Mouse (Mus musculus): ENCODE results near the gene Hspa2. TPM values are rescaled to one million over a fixed set of nuclear protein-coding genes. Genes with fewer than 3 reads are reported as not detected.

Gene Hspa2
- polyA plus RNA-seq, 2 experiments, result 1.3 to 1.9 TPM

- peak overlapping the region in 1 of 2 experiments; percentile 98; a peak in 2 of 4 replicates for H3K4me3 ChIP-seq (ENCODE audit: insufficient read depth in 1 of 2, low read depth in 2 of 2, low read length in 2 of 2)
- peak overlapping the region; percentile 53 for H3K27ac ChIP-seq
- no peaks in the 10 kb centered on the region; the same call in 1 of the 2 replicates for H3K36me3 ChIP-seq (replicated peaks; ENCODE audit: control insufficient read depth, insufficient read depth, low read depth)
- DNase-seq (ENCODE audit: low read depth in 3 of 3, low spot score in 3 of 3), result no peak
- H3K9me3 ChIP-seq (ENCODE audit: control insufficient read depth, low read length), result no peaks in the 10 kb centered on the region
- ATAC-seq (ENCODE audit: insufficient read depth), result no peak
- H3K9ac ChIP-seq (replicated peaks), result peak overlapping the region; percentile 99
- TF ChIP-seq EP300 (IDR thresholded peaks at IDR 0.05; ENCODE audit: low read depth) (no peak), CTCF (IDR thresholded peaks at IDR 0.05; ENCODE audit: low read depth) (peak; percentile 74)
- H3K27me3 ChIP-seq (ENCODE audit: control insufficient read depth, insufficient read depth, low read length), result no peaks in the 10 kb centered on the region
- peak overlapping the region; percentile 99 for H3K4me2 ChIP-seq (ENCODE audit: low read depth)
- 65% methylated on average over 5 of the region's 7 CpGs for WGBS (ENCODE audit: insufficient replicate concordance)
- peaks cover 51 to 55% of the 10 kb centered on the region in 2 experiments for H3K4me1 ChIP-seq (replicated peaks; ENCODE audit: control insufficient read depth in 2 of 2, insufficient read depth in 2 of 2, low read length in 1 of 2)
Measured at GRCm38 (mm10) chr12:76372881-76373818, 30.8 kb upstream of the Hspa2 start.

DNA sequence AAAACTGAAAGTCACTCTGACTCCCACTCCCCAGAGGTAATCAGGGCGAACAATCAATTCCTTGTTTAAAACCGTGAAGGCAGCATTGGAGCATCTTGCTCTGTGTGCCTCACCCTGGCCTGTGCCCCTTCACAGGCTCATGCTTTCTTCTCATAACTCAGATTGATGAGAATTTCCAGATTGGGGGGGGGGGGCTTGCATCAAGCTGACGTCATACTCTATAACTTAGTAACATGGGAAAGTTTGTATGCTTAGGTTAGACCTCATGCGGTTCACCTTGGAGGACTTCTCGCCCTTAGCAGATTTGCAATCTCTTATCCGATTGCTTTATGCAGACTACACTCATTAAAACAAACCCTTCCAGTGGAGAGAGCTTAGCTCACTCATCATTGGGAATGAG is 30.0 kb upstream of the Hspa2 start:
- H3K36me3 ChIP-seq (replicated peaks; ENCODE audit: control insufficient read depth, insufficient read depth, low read depth), result no peaks in the 10 kb centered on the region; the same call in 1 of the 2 replicates
- no peak overlapping the region for H3K9ac ChIP-seq (replicated peaks)
- H3K4me1 ChIP-seq (replicated peaks; ENCODE audit: control insufficient read depth in 2 of 2, insufficient read depth in 2 of 2, low read length in 1 of 2), result peaks cover 51 to 54% of the 10 kb centered on the region in 2 experiments
- TF ChIP-seq CTCF (IDR thresholded peaks at IDR 0.05; ENCODE audit: low read depth) (no peak), EP300 (IDR thresholded peaks at IDR 0.05; ENCODE audit: low read depth) (no peak)
- ATAC-seq (ENCODE audit: insufficient read depth) (no peak), DNase-seq (ENCODE audit: low read depth in 3 of 3, low spot score in 3 of 3) (no peak)
- no peaks in the 10 kb centered on the region for H3K9me3 ChIP-seq (ENCODE audit: control insufficient read depth, low read length)
- H3K4me3 ChIP-seq (ENCODE audit: insufficient read depth in 1 of 2, low read depth in 2 of 2, low read length in 2 of 2), result no peak overlapping the region
- no peak overlapping the region; the same call in 1 of the 2 replicates for H3K27ac ChIP-seq
- 0 out of 2 replicates have a peak overlapping the region, but pooled peaks have one; percentile 7 for H3K4me2 ChIP-seq (ENCODE audit: low read depth)
- H3K27me3 ChIP-seq (ENCODE audit: control insufficient read depth, insufficient read depth, low read length), result no peaks in the 10 kb centered on the region
- WGBS (ENCODE audit: insufficient replicate concordance), result 68% methylated on average over 6 of the region's 6 CpGs

DNA sequence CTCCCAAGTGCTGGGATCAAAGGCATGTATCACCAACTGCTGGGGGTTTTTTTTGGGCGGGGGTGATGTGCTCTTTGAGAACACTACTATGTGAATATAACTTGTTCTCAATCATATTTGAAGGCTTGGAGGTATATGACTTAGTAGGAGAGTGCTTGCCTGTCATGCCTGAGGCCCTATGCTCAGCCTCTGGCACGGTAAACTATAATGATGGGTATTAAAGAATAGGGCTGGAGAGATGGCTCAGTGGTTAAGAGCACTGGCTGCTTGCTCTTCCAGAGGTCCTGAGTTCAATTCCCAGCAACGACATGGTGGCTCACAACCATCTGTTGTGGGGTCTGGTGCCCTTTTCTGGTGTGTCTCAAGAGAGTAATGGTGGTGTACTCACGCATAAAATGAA is 29.1 kb upstream of the Hspa2 start:
- ATAC-seq (ENCODE audit: insufficient read depth), result no peak
- Histone ChIP-seq H3K36me3 (replicated peaks; ENCODE audit: control insufficient read depth, insufficient read depth, low read depth) (no peaks in the 10 kb centered on the region; the same call in 1 of the 2 replicates), H3K27ac (peak overlapping the region; percentile 55), H3K9ac (replicated peaks) (peak overlapping the region; percentile 41), H3K4me2 (ENCODE audit: low read depth) (peak overlapping the region; percentile 62), H3K4me3 (ENCODE audit: insufficient read depth in 1 of 2, low read depth in 2 of 2, low read length in 2 of 2) (peak overlapping the region in 1 of 2 experiments; percentile 10; a peak in 1 of 4 replicates), H3K27me3 (ENCODE audit: control insufficient read depth, insufficient read depth, low read length) (no peaks in the 10 kb centered on the region), H3K4me1 (replicated peaks; ENCODE audit: control insufficient read depth in 2 of 2, insufficient read depth in 2 of 2, low read length in 1 of 2) (peaks cover 51 to 57% of the 10 kb centered on the region in 2 experiments), H3K9me3 (ENCODE audit: control insufficient read depth, low read length) (no peaks in the 10 kb centered on the region)
- WGBS (ENCODE audit: insufficient replicate concordance), result 56% methylated on average over 4 of the region's 4 CpGs
- TF ChIP-seq EP300 (IDR thresholded peaks at IDR 0.05; ENCODE audit: low read depth) (no peak), CTCF (IDR thresholded peaks at IDR 0.05; ENCODE audit: low read depth) (no peak)
- DNase-seq (ENCODE audit: low read depth in 3 of 3, low spot score in 3 of 3), result no peak

- Histone ChIP-seq H3K4me1 (replicated peaks; ENCODE audit: control insufficient read depth in 2 of 2, insufficient read depth in 2 of 2, low read length in 1 of 2) (peaks cover 51 to 61% of the 10 kb centered on the region in 2 experiments), H3K4me2 (ENCODE audit: low read depth) (peak overlapping the region; percentile 62), H3K36me3 (replicated peaks; ENCODE audit: control insufficient read depth, insufficient read depth, low read depth) (no peaks in the 10 kb centered on the region; the same call in 1 of the 2 replicates), H3K27ac (peak overlapping the region; percentile 55), H3K27me3 (ENCODE audit: control insufficient read depth, insufficient read depth, low read length) (no peaks in the 10 kb centered on the region), H3K9ac (replicated peaks) (peak overlapping the region; percentile 41), H3K4me3 (ENCODE audit: insufficient read depth in 1 of 2, low read depth in 2 of 2, low read length in 2 of 2) (no peak overlapping the region), H3K9me3 (ENCODE audit: control insufficient read depth, low read length) (no peaks in the 10 kb centered on the region)
- TF ChIP-seq CTCF (IDR thresholded peaks at IDR 0.05; ENCODE audit: low read depth), result no peak
- TF ChIP-seq EP300 (IDR thresholded peaks at IDR 0.05; ENCODE audit: low read depth), result peak; percentile 83
- ATAC-seq (ENCODE audit: insufficient read depth) (peak; percentile 66), DNase-seq (ENCODE audit: low read depth in 3 of 3, low spot score in 3 of 3) (peak; percentile 59 to 71 (median 64))
- WGBS (ENCODE audit: insufficient replicate concordance), result 17% methylated on average over 3 of the region's 3 CpGs
Measured at GRCm38 (mm10) chr12:76375506-76375905, 28.5 kb upstream of the Hspa2 start.

GRCm38 (mm10) chr12:76376649-76377048 is 27.3 kb upstream of the Hspa2 start:
- TF ChIP-seq CTCF (IDR thresholded peaks at IDR 0.05; ENCODE audit: low read depth) (peak; percentile 92), EP300 (IDR thresholded peaks at IDR 0.05; ENCODE audit: low read depth) (no peak)
- 14% methylated on average over 7 of the region's 7 CpGs for WGBS (ENCODE audit: insufficient replicate concordance)
- Histone ChIP-seq H3K36me3 (replicated peaks; ENCODE audit: control insufficient read depth, insufficient read depth, low read depth) (no peaks in the 10 kb centered on the region; the same call in 1 of the 2 replicates), H3K4me2 (ENCODE audit: low read depth) (peak overlapping the region; percentile 62), H3K27me3 (ENCODE audit: control insufficient read depth, insufficient read depth, low read length) (no peaks in the 10 kb centered on the region), H3K27ac (peak overlapping the region; percentile 7), H3K4me1 (replicated peaks; ENCODE audit: control insufficient read depth in 2 of 2, insufficient read depth in 2 of 2, low read length in 1 of 2) (peaks cover 49 to 61% of the 10 kb centered on the region in 2 experiments), H3K9me3 (ENCODE audit: control insufficient read depth, low read length) (no peaks in the 10 kb centered on the region), H3K4me3 (ENCODE audit: insufficient read depth in 1 of 2, low read depth in 2 of 2, low read length in 2 of 2) (no peak overlapping the region), H3K9ac (replicated peaks) (peak overlapping the region; percentile 36; the same call in 1 of the 2 replicates)
- ATAC-seq (ENCODE audit: insufficient read depth) (peak; percentile 50; the same call in 1 of the 2 replicates), DNase-seq (ENCODE audit: low read depth in 3 of 3, low spot score in 3 of 3) (peak in 1 of 3 experiments; percentile 44)
